Mouse (Mus musculus) heart, postnatal 14 days (tissue): Measurements from ENCODE around the gene Timm50. TPM values are rescaled to one million over a fixed set of nuclear protein-coding genes. Genes with fewer than 3 reads are reported as not detected.

Experiments
- DNase-seq, 2 experiments: peaks; one replicate each; pipeline ENCODE4 v3.0.0; 2021 to 2022
- intact Hi-C: fragments of 180-260 bp; cut with DNase I; formaldehyde crosslinking; loops from one replicate; pipeline ENCODE4 v1.15.1; 2025
- total RNA-seq, 2 experiments: library from RNA; stranded (reverse); gene quantifications; 2 replicates each; pipeline ENCODE4 v1.2.3; 2021

Gene Timm50
- total RNA-seq, 2 experiments from 2014 or later = 47.9 to 57.3 TPM

GRCm38 (mm10) chr7:28334534-28334933, 22.7 kb upstream of the Timm50 start:
- DNase-seq = no peak
- intact Hi-C loops = no loop called here

GRCm38 (mm10) chr7:28328260-28328659, 16.4 kb upstream of the Timm50 start:
- intact Hi-C loops = no loop called here
- no peak for DNase-seq

GRCm38 (mm10) chr7:28326457-28326856, 14.6 kb upstream of the Timm50 start:
- DNase-seq = no peak
- intact Hi-C loops = no loop called here

GRCm38 (mm10) chr7:28325293-28325692, 13.4 kb upstream of the Timm50 start:
- intact Hi-C loops = no loop called here
- no peak for DNase-seq

- intact Hi-C loops = no loop called here
- DNase-seq = no peak
Observed at GRCm38 (mm10) chr7:28321974-28322720, 10.3 kb upstream of the Timm50 start.

- intact Hi-C loops = no loop called here
Observed at GRCm38 (mm10) chr7:28318714-28319113, 6.8 kb upstream of the Timm50 start.

GRCm38 (mm10) chr7:28318036-28318435, 6.2 kb upstream of the Timm50 start:
- intact Hi-C loops = no loop called here
- no peak for DNase-seq

More at GRCm38 (mm10) chr7:28318714-28319113, 6.8 kb upstream of the Timm50 start:
- no peak for DNase-seq

GRCm38 (mm10) chr7:28311151-28311925, 534 bp downstream of the Timm50 start:
- intact Hi-C loops = no loop called here
- no peak for DNase-seq

GRCm38 (mm10) chr7:28309737-28310136, 2.1 kb downstream of the Timm50 start:
- DNase-seq = no peak
- intact Hi-C loops = no loop called here

GRCm38 (mm10) chr7:28306216-28306615, 5.7 kb downstream of the Timm50 start:
- intact Hi-C loops = no loop called here
- DNase-seq = no peak

- intact Hi-C loops = no loop called here
- DNase-seq = no peak
Observed at GRCm38 (mm10) chr7:28305641-28306040, 6.2 kb downstream of the Timm50 start.

- DNase-seq = peak; percentile 64 to 78
- intact Hi-C loops = loop anchor here (2.0 to 5.0 kb wide), 3 partner anchors 25 to 250 kb away; partner anchors contain the start of genes Eid2b and Psmc4
Observed at GRCm38 (mm10) chr7:28301616-28302433, 10.0 kb downstream of the Timm50 start, which contains the start of gene Dll3. TSS of gene Dll3 (minus strand) at chr7:28302238.

- DNase-seq = peak in 1 of 2 experiments; percentile 50
- intact Hi-C loops = loop anchor here (2.0 kb wide), 1 partner anchor 150 kb away; no protein-coding TSS in a partner anchor
Observed at GRCm38 (mm10) chr7:28298837-28299625, 12.8 kb downstream of the Timm50 start.

- intact Hi-C loops = no loop called here
- DNase-seq = peak; percentile 67 to 69
Observed at GRCm38 (mm10) chr7:28294481-28294880, 17.4 kb downstream of the Timm50 start.

- DNase-seq = no peak
Observed at GRCm38 (mm10) chr7:28290638-28291590, 21.0 kb downstream of the Timm50 start, which contains the start of gene Selenov. TSS of gene Selenov (minus strand) at chr7:28291186.

GRCm38 (mm10) chr7:28290165-28290564, 21.7 kb downstream of the Timm50 start:
- intact Hi-C loops = no loop called here

More at GRCm38 (mm10) chr7:28290638-28291590, 21.0 kb downstream of the Timm50 start, which contains the start of gene Selenov:
- intact Hi-C loops = no loop called here

GRCm38 (mm10) chr7:28280630-28281029, 31.2 kb downstream of the Timm50 start:
- DNase-seq = no peak

More at GRCm38 (mm10) chr7:28290165-28290564, 21.7 kb downstream of the Timm50 start:
- DNase-seq = no peak

GRCm38 (mm10) chr7:28278279-28278652, 33.6 kb downstream of the Timm50 start:
- intact Hi-C loops = loop anchor here (5.0 kb wide), 1 partner anchor 59 kb away; the partner anchor contains the start of gene Supt5
- DNase-seq = no peak

More at GRCm38 (mm10) chr7:28280630-28281029, 31.2 kb downstream of the Timm50 start:
- intact Hi-C loops = no loop called here
